Mouse (Mus musculus) spleen, adult 2 months (tissue): Measurements from ENCODE around the gene Lipc. TPM values are rescaled to one million over a fixed set of nuclear protein-coding genes. Genes with fewer than 3 reads are reported as not detected.

ENCODE experiments used
- DNase-seq, 2 experiments: peaks; one replicate each; pipeline versions ENCODE4 v3.0.0 to v3.0.0-alpha.2; 2012 to 2021; ENCODE audit warnings: low spot score in 2 of 2, low read depth in 1 of 2
- H3K27ac ChIP-seq: fragments of 200-500 bp; 2 replicates; pipeline ENCODE4 v1.5.1; 2012; ENCODE audit warnings: low read length, inconsistent platforms; ENCODE audit not compliant: insufficient read depth
- H3K27me3 ChIP-seq: fragments of 200-500 bp; 2 replicates; pipeline ENCODE4 v1.6.1; 2012; ENCODE audit warnings: mild to moderate bottlenecking, moderate library complexity, low read length, inconsistent platforms; ENCODE audit not compliant: control insufficient read depth, insufficient read depth
- H3K36me3 ChIP-seq: fragments of 200-500 bp; 2 replicates; pipeline ENCODE4 v1.6.1; 2012; ENCODE audit warnings: mild to moderate bottlenecking, low read length, inconsistent platforms; ENCODE audit not compliant: control insufficient read depth, insufficient read depth
- H3K4me1 ChIP-seq: fragments of 200-500 bp; 2 replicates; pipeline ENCODE4 v1.6.1; 2011; ENCODE audit warnings: inconsistent platforms; ENCODE audit not compliant: control insufficient read depth, insufficient read depth, insufficient read length
- H3K4me3 ChIP-seq: fragments of 200-500 bp; 2 replicates; pipeline ENCODE4 v1.5.1; 2011; ENCODE audit warnings: mild to moderate bottlenecking, inconsistent platforms; ENCODE audit not compliant: insufficient read depth, insufficient read length; ENCODE audit errors: extremely low read depth
- CTCF ChIP-seq: fragments of 200-500 bp; IDR thresholded peaks from 2 replicates; pipeline ENCODE4 v1.5.1; 2011; ENCODE audit warnings: mild to moderate bottlenecking, inconsistent platforms; ENCODE audit not compliant: insufficient read depth, insufficient read length, insufficient replicate concordance; ENCODE audit errors: extremely low read depth
- POLR2A ChIP-seq: fragments of 200-500 bp; IDR thresholded peaks from 2 replicates; pipeline ENCODE4 v1.6.1; 2011; ENCODE audit warnings: low read depth, low read length, inconsistent platforms
- WGBS: fragments of 180-500 bp; shearing (Covaris S2); methylation state at CpG from one replicate; pipeline ENCODE4 v1.1.7; 2018; 5-methylcytosine and 5-hydroxymethylcytosine counted together
- polyA plus RNA-seq: library from polyadenylated mRNA; depleted of rRNA; stranded (reverse); fragments of >200 nt; gene quantifications from 2 replicates; pipeline ENCODE4 v1.2.3, GENCODE M21; 2012

Lipc gene
- polyA plus RNA-seq, 1 experiment = 3.7 TPM

- 86% methylated on average over 2 of the region's 2 CpGs for WGBS
- H3K27me3 ChIP-seq = no peaks in the 10 kb centered on the region
- no peak for DNase-seq
- H3K4me3 ChIP-seq = no peak overlapping the region
- H3K4me1 ChIP-seq = no peaks in the 10 kb centered on the region
- no peaks in the 10 kb centered on the region for H3K36me3 ChIP-seq
- TF ChIP-seq CTCF = no peak
- no peak for TF ChIP-seq POLR2A
- no peak overlapping the region for H3K27ac ChIP-seq
Observed at GRCm38 (mm10) chr9:70965422-70965821, 13.4 kb upstream of the Lipc start.

GRCm38 (mm10) chr9:70965011-70965410 is 13.0 kb upstream of the Lipc start:
- no peak overlapping the region for H3K4me3 ChIP-seq
- H3K36me3 ChIP-seq = no peaks in the 10 kb centered on the region
- no peak for DNase-seq
- TF ChIP-seq CTCF (no peak), POLR2A (no peak)
- no peaks in the 10 kb centered on the region for H3K27me3 ChIP-seq
- no peak overlapping the region for H3K27ac ChIP-seq
- WGBS = 86% methylated on average over 4 of the region's 4 CpGs
- no peaks in the 10 kb centered on the region for H3K4me1 ChIP-seq

- H3K27me3 ChIP-seq = no peaks in the 10 kb centered on the region
- no peak for DNase-seq
- WGBS = 95% methylated on average over 7 of the region's 7 CpGs
- H3K4me1 ChIP-seq = no peaks in the 10 kb centered on the region
- no peak overlapping the region for H3K27ac ChIP-seq
- H3K36me3 ChIP-seq = no peaks in the 10 kb centered on the region
- no peak overlapping the region for H3K4me3 ChIP-seq
- TF ChIP-seq CTCF = no peak
- TF ChIP-seq POLR2A = no peak
Observed at GRCm38 (mm10) chr9:70963461-70963891, 11.4 kb upstream of the Lipc start.

- TF ChIP-seq CTCF (no peak), POLR2A (no peak)
- H3K4me1 ChIP-seq = no peaks in the 10 kb centered on the region
- H3K36me3 ChIP-seq = no peaks in the 10 kb centered on the region
- 90% methylated on average over 2 of the region's 2 CpGs for WGBS
- no peak overlapping the region for H3K4me3 ChIP-seq
- DNase-seq = no peak
- no peaks in the 10 kb centered on the region for H3K27me3 ChIP-seq
- H3K27ac ChIP-seq = no peak overlapping the region
Observed at GRCm38 (mm10) chr9:70962781-70963455, 10.9 kb upstream of the Lipc start.

GRCm38 (mm10) chr9:70960301-70960700 is 8.3 kb upstream of the Lipc start:
- WGBS = 89% methylated on average over 5 of the region's 5 CpGs
- Histone ChIP-seq H3K4me1 (no peaks in the 10 kb centered on the region), H3K27ac (no peak overlapping the region), H3K27me3 (no peaks in the 10 kb centered on the region), H3K36me3 (no peaks in the 10 kb centered on the region), H3K4me3 (no peak overlapping the region)
- TF ChIP-seq CTCF (no peak), POLR2A (no peak)
- no peak for DNase-seq

- 53% methylated on average over 5 of the region's 5 CpGs for WGBS
- no peak overlapping the region for H3K4me3 ChIP-seq
- H3K36me3 ChIP-seq = no peaks in the 10 kb centered on the region
- no peaks in the 10 kb centered on the region for H3K4me1 ChIP-seq
- no peaks in the 10 kb centered on the region for H3K27me3 ChIP-seq
- no peak for DNase-seq
- no peak overlapping the region for H3K27ac ChIP-seq
- TF ChIP-seq POLR2A (no peak), CTCF (no peak)
Observed at GRCm38 (mm10) chr9:70959866-70960265, 7.8 kb upstream of the Lipc start.

GRCm38 (mm10) chr9:70959447-70959846 is 7.4 kb upstream of the Lipc start:
- Histone ChIP-seq H3K27ac (no peak overlapping the region), H3K4me1 (no peaks in the 10 kb centered on the region), H3K4me3 (no peak overlapping the region), H3K27me3 (no peaks in the 10 kb centered on the region), H3K36me3 (no peaks in the 10 kb centered on the region)
- 88% methylated on average over 3 of the region's 3 CpGs for WGBS
- TF ChIP-seq POLR2A = no peak
- TF ChIP-seq CTCF = no peak
- DNase-seq = no peak
